Mouse (Mus musculus) cortical plate, adult 2 months (tissue): ENCODE results near the gene Wdr63.

Experiments used
- CTCF ChIP-seq: fragments of 200-500 bp; IDR thresholded peaks from 2 replicates; pipeline ENCODE4 v1.5.1; 2011; ENCODE audit warnings: mild to moderate bottlenecking, control low read depth, low read length; ENCODE audit not compliant: insufficient read depth; ENCODE audit errors: extremely low read depth
- POLR2A ChIP-seq: fragments of 200-500 bp; IDR thresholded peaks from 2 replicates; pipeline ENCODE4 v1.6.1; 2011; ENCODE audit warnings: mild to moderate bottlenecking, low read length, control low read depth; ENCODE audit not compliant: insufficient read depth; ENCODE audit errors: extremely low read depth

GRCm38 (mm10) chr3:145992796-145993195 lies 115.1 kb downstream of the Wdr63 start:
- no peak for TF ChIP-seq CTCF
- TF ChIP-seq POLR2A = no peak
